Mouse (Mus musculus): ENCODE data around the gene Dync1i1. TPM values are rescaled to one million over a fixed set of nuclear protein-coding genes. Genes with fewer than 3 reads are reported as not detected.

The Dync1i1 gene
- polyA plus RNA-seq, 1 experiment = not detected

DNA sequence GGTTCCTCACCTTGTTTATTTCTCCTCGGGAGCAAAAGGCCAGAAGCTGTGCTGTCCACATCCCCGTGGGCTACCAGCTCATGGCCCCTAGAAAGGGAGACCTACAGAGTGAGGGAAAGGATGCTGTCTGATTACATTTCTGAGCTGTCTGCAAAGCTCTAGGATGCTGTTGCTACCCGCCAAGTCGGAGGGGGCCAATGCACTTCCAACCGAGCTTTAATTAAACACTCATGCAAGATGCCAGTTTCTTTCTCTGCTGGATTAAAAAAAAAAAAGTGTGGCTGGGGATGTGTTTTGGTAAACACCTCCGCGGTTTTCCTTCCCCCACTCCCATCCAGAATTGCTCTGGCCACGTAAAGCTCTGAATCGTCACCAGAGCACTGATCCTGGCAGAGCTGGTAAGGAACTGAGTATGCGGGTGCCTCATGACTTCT is 815 bp downstream of the Dync1i1 start:
- H3K4me3 ChIP-seq (ENCODE audit: insufficient read depth, low read length) = no peak overlapping the region
- no peak overlapping the region for H3K27ac ChIP-seq (ENCODE audit: insufficient read depth, low read depth, low read length)
- H3K4me1 ChIP-seq (ENCODE audit: control insufficient read depth, insufficient read depth, low read length) = no peaks in the 10 kb centered on the region
- TF ChIP-seq POLR2A (IDR thresholded peaks at IDR 0.05; ENCODE audit: borderline replicate concordance, low read depth, low read length) = no peak
- TF ChIP-seq CTCF (IDR thresholded peaks at IDR 0.05; ENCODE audit: low read depth, low read length) = no peak

DNA sequence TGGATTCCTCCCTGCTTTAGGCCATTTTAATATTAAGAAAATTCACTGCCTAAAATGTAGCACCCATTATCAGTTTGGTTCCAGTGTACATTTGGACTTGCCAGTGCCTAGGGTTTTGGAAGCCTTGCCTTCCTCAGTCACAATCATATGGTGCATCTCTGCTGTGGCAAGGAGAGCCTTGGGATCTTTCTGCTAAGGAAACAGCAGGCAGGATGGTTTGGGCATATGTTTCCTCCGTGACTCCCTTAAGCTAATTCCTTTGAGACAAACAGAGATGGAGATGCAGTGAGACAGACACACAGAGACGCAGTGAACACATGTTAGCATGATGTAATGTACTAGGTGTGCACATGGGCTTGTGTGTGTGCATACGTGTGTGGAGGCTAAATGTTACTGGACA is 7.8 kb downstream of the Dync1i1 start:
- Histone ChIP-seq H3K4me3 (ENCODE audit: insufficient read depth, low read length) (no peak overlapping the region), H3K4me1 (ENCODE audit: control insufficient read depth, insufficient read depth, low read length) (no peaks in the 10 kb centered on the region), H3K27ac (ENCODE audit: insufficient read depth, low read depth, low read length) (no peak overlapping the region)
- no peak for TF ChIP-seq CTCF (IDR thresholded peaks at IDR 0.05; ENCODE audit: low read depth, low read length)
- TF ChIP-seq POLR2A (IDR thresholded peaks at IDR 0.05; ENCODE audit: borderline replicate concordance, low read depth, low read length) = no peak

DNA sequence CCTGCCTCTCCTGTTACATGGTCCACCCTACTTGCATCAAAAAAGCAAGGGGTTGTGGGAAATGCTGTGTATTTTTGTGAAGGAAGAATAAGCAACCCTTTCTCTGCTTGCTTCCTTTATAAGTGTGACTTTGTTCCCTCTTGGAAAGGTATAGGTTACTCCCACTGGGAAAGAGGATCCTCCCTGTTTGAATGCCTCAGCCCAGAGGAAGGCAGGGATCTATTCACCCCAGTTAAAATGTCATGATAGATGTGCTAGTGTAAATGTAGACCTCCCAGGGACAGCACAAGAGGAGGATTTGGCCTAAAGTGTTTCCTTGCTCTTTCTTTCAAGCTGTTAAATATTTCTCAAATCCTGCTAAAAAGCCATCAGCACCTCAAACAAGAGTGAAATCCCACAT is 9.0 kb downstream of the Dync1i1 start:
- Histone ChIP-seq H3K27ac (ENCODE audit: insufficient read depth, low read depth, low read length) (no peak overlapping the region), H3K4me1 (ENCODE audit: control insufficient read depth, insufficient read depth, low read length) (no peaks in the 10 kb centered on the region), H3K4me3 (ENCODE audit: insufficient read depth, low read length) (no peak overlapping the region)
- TF ChIP-seq POLR2A (IDR thresholded peaks at IDR 0.05; ENCODE audit: borderline replicate concordance, low read depth, low read length) (no peak), CTCF (IDR thresholded peaks at IDR 0.05; ENCODE audit: low read depth, low read length) (no peak)

- no peak for TF ChIP-seq CTCF (IDR thresholded peaks at IDR 0.05; ENCODE audit: low read depth, low read length)
- TF ChIP-seq POLR2A (IDR thresholded peaks at IDR 0.05; ENCODE audit: borderline replicate concordance, low read depth, low read length) = no peak
- Histone ChIP-seq H3K27ac (ENCODE audit: insufficient read depth, low read depth, low read length) (no peak overlapping the region), H3K4me3 (ENCODE audit: insufficient read depth, low read length) (no peak overlapping the region), H3K4me1 (ENCODE audit: control insufficient read depth, insufficient read depth, low read length) (no peaks in the 10 kb centered on the region)
Measured at GRCm38 (mm10) chr6:5734862-5735261, 9.4 kb downstream of the Dync1i1 start.

- no peaks in the 10 kb centered on the region for H3K4me1 ChIP-seq (ENCODE audit: control insufficient read depth, insufficient read depth, low read length)
- no peak overlapping the region for H3K27ac ChIP-seq (ENCODE audit: insufficient read depth, low read depth, low read length)
- no peak for TF ChIP-seq POLR2A (IDR thresholded peaks at IDR 0.05; ENCODE audit: borderline replicate concordance, low read depth, low read length)
- TF ChIP-seq CTCF (IDR thresholded peaks at IDR 0.05; ENCODE audit: low read depth, low read length) = no peak
Measured at GRCm38 (mm10) chr6:5739711-5740110, 14.3 kb downstream of the Dync1i1 start.

DNA sequence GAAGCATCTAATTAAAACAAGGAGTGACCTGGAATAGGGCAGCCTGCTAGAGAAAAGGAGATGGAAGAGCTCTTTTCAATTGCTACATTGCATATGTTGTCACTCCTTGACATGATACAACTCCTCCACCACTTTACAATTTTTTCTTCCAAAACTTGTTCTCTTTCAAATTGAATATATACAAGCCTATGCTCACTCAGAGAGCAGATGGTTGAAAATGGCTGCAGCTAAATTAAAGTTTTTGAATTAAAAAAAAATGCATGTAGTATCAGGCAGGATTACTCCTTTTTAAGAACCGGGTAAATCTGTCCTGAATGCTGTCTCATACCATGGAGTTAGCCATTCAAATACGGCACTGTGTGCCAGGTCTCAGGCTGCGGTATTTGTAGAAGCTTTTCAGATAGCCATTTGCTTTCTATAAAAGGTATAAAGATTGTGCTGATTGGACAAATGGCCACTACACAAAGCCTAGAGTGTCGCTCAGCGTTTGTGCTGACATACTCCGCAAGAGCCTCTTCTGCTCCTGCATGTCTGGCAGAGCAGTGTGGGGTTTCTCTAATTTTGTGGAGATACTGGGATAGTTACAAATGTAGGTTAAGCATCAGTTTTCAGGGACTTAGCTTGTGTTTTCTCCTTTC is 16.1 kb downstream of the Dync1i1 start:
- H3K4me3 ChIP-seq (ENCODE audit: insufficient read depth, low read length) = no peak overlapping the region
- TF ChIP-seq POLR2A (IDR thresholded peaks at IDR 0.05; ENCODE audit: borderline replicate concordance, low read depth, low read length) = no peak
- TF ChIP-seq CTCF (IDR thresholded peaks at IDR 0.05; ENCODE audit: low read depth, low read length) = no peak
- H3K4me1 ChIP-seq (ENCODE audit: control insufficient read depth, insufficient read depth, low read length) = no peaks in the 10 kb centered on the region
- H3K27ac ChIP-seq (ENCODE audit: insufficient read depth, low read depth, low read length) = no peak overlapping the region

More at GRCm38 (mm10) chr6:5739711-5740110, 14.3 kb downstream of the Dync1i1 start:
- H3K4me3 ChIP-seq (ENCODE audit: insufficient read depth, low read length) = no peak overlapping the region

DNA sequence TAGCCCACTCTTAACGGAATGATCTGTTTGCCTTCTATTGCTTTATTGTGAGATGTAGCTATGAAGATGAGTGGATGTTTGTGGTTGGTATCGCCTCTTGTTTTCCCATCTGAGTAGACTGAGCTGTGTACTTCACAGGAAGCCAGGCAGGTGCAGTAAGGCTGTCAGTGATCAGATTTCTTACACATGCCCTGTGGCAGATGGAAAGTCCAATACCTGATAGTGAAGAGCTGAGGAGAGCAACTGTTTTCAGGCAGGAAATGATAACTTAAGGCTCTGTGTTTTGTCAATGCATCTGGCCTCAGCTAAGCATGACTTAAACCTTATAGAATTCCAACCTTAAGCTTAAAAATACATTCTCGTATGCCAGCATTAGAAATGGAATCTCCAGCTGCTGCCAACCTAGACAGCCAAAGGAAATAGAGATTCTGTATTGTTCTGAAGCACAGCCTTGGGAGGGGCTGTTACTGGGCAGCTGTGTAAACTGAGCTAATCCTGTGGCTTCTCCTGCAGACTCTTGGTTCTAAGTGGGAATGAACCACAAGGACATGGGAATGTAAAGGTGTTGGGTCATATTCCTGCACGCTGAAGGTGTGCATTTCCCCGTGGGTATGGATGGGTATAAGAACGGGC is 24.8 kb downstream of the Dync1i1 start:
- TF ChIP-seq CTCF (IDR thresholded peaks at IDR 0.05; ENCODE audit: low read depth, low read length) (no peak), POLR2A (IDR thresholded peaks at IDR 0.05; ENCODE audit: borderline replicate concordance, low read depth, low read length) (no peak)
- Histone ChIP-seq H3K27ac (ENCODE audit: insufficient read depth, low read depth, low read length) (no peak overlapping the region), H3K4me3 (ENCODE audit: insufficient read depth, low read length) (no peak overlapping the region), H3K4me1 (ENCODE audit: control insufficient read depth, insufficient read depth, low read length) (no peaks in the 10 kb centered on the region)

DNA sequence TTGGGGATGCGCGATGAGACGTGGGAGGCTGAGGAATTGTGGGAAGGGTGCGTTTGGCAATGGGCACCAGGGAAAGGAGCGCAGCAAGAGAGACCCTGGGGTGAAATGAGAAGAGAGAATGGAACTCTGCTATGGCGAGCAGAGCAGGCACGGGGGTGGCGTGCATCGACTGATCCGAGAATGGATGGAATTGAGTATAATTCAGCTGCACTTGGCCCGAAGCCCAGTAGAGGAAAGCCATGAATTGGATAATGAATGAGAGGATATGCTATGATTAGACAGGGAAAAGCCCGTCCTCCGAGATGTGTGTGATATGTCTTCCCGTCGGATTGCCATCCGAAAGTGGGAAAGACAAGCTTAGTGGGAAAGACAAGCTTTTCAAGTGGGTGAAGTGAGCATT is 26.7 kb downstream of the Dync1i1 start:
- no peaks in the 10 kb centered on the region for H3K4me1 ChIP-seq (ENCODE audit: control insufficient read depth, insufficient read depth, low read length)
- H3K27ac ChIP-seq (ENCODE audit: insufficient read depth, low read depth, low read length) = no peak overlapping the region
- TF ChIP-seq CTCF (IDR thresholded peaks at IDR 0.05; ENCODE audit: low read depth, low read length) (no peak), POLR2A (IDR thresholded peaks at IDR 0.05; ENCODE audit: borderline replicate concordance, low read depth, low read length) (no peak)

DNA sequence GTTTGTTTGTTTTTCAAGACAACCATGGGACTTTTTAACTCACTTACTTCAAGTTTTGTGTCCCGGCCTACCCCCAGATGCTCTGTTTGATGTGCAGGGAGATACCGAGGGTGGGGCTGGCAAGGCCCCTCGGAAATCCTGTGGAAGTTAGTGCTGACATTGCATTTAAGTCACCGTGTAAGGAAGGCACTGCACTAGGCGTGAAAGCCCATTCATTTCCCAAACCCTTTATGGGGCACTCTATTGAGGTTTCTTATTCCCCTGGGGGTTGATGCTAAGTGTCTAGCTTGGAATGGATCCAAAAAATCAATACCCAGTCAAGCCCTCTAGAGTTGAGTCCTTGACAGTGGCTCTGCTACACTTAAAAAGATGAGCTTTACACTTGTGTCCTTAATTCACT is 27.2 kb downstream of the Dync1i1 start:
- Histone ChIP-seq H3K4me3 (ENCODE audit: insufficient read depth, low read length) (no peak overlapping the region), H3K27ac (ENCODE audit: insufficient read depth, low read depth, low read length) (no peak overlapping the region), H3K4me1 (ENCODE audit: control insufficient read depth, insufficient read depth, low read length) (no peaks in the 10 kb centered on the region)
- TF ChIP-seq POLR2A (IDR thresholded peaks at IDR 0.05; ENCODE audit: borderline replicate concordance, low read depth, low read length) (no peak), CTCF (IDR thresholded peaks at IDR 0.05; ENCODE audit: low read depth, low read length) (no peak)

More for the DNA sequence above, 26.7 kb downstream of the Dync1i1 start:
- H3K4me3 ChIP-seq (ENCODE audit: insufficient read depth, low read length) = no peak overlapping the region

GRCm38 (mm10) chr6:5756509-5757130 is 31.2 kb downstream of the Dync1i1 start:
- H3K27ac ChIP-seq (ENCODE audit: insufficient read depth, low read depth, low read length) = no peak overlapping the region
- no peak overlapping the region for H3K4me3 ChIP-seq (ENCODE audit: insufficient read depth, low read length)
- TF ChIP-seq POLR2A (IDR thresholded peaks at IDR 0.05; ENCODE audit: borderline replicate concordance, low read depth, low read length) (no peak), CTCF (IDR thresholded peaks at IDR 0.05; ENCODE audit: low read depth, low read length) (no peak)
- no peaks in the 10 kb centered on the region for H3K4me1 ChIP-seq (ENCODE audit: control insufficient read depth, insufficient read depth, low read length)

Measured in bone marrow macrophage, adult 2 months (primary cell).